Mouse (Mus musculus): ENCODE measurements around the gene Atp13a5. TPM values are rescaled to one million over a fixed set of nuclear protein-coding genes. Genes with fewer than 3 reads are reported as not detected.

Gene Atp13a5
- polyA plus RNA-seq (2015; fragmentation: Illumina TruSeq; extraction: RNeasy Lipid Tissue Mini Kit (QIAGEN cat#74804); ENCODE audit: low read depth, low replicate concordance), result 7.2 TPM

GRCm38 (mm10) chr16:29378458-29378857, at the start of gene Atp13a5:
Gene Atp13a5, minus strand, starts transcription at chr16:29378732.

GRCm38 (mm10) chr16:29209605-29210411, 168.7 kb downstream of the Atp13a5 start, which contains the start of gene Hrasls:
Gene Hrasls, plus strand, starts transcription at chr16:29209695.

Other genes starting within 250 kb of the Atp13a5 start
- 41.6 TPM for gene Hrasls, start 169.0 kb downstream of the Atp13a5 start, polyA plus RNA-seq (2015; fragmentation: Illumina TruSeq; extraction: RNeasy Lipid Tissue Mini Kit (QIAGEN cat#74804); ENCODE audit: low read depth, low replicate concordance)
- gene Atp13a4, start 166.1 kb upstream of the Atp13a5 start, polyA plus RNA-seq (2015; fragmentation: Illumina TruSeq; extraction: RNeasy Lipid Tissue Mini Kit (QIAGEN cat#74804); ENCODE audit: low read depth, low replicate concordance), result 13.1 TPM
- 77.2 TPM for gene Opa1, start 200.6 kb upstream of the Atp13a5 start, polyA plus RNA-seq (2015; fragmentation: Illumina TruSeq; extraction: RNeasy Lipid Tissue Mini Kit (QIAGEN cat#74804); ENCODE audit: low read depth, low replicate concordance)